Mouse (Mus musculus) heart, adult 8-10 months (tissue): Measurements from ENCODE around the gene Fbn1. TPM values are rescaled to one million over a fixed set of nuclear protein-coding genes. Genes with fewer than 3 reads are reported as not detected.

Experiments used
- DNase-seq: peaks from one replicate; pipeline ENCODE4 v3.0.0; 2022; ENCODE audit warnings: low spot score
- total RNA-seq, 4 experiments: library from RNA; stranded (reverse); gene quantifications; 2 replicates each; pipeline ENCODE4 v1.2.4; 2022

The Fbn1 gene
- total RNA-seq, 4 experiments from 2014 or later = 17.4 to 32.9 (median 23.8) TPM

GRCm38 (mm10) chr2:125456059-125456789 lies 51.6 kb downstream of the Fbn1 start:
- DNase-seq = no peak

GRCm38 (mm10) chr2:125454781-125455180 lies 53.0 kb downstream of the Fbn1 start:
- no peak for DNase-seq

DNA sequence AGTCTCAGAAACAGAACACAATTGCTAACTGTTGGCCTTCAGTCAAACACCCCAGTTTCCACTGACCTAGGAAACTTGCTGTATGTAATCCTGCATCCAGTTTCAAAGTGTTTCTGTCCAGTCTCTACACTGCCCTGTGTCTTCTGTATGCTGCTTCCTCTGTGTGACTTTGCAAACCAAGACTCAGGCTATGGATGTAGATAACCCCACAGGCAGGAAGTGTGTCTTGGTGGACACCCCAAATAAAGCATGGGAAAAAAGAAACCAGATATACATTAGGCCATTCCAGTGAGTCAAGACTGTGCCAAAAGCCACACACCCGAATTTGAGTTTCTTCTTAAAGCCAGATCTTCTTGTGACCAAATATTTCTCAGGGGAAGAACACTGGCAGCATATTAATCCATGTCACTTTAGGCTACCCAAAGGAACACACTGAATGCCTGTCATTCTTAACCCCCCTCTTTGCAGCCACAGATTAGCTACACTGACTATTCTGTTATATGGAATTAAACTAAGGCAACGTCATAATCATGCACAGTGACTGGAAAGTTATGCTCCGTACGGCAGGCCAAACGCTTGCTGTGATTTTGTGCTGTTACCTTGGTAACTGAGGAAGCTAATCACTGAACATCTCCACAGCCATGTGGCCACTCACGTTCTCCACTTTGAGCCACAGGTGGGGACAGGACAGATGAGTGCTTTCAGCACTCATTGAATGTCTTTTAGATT lies 55.3 kb downstream of the Fbn1 start:
- DNase-seq = no peak

- DNase-seq = no peak
Observed at GRCm38 (mm10) chr2:125449361-125449760, 58.4 kb downstream of the Fbn1 start.

DNA sequence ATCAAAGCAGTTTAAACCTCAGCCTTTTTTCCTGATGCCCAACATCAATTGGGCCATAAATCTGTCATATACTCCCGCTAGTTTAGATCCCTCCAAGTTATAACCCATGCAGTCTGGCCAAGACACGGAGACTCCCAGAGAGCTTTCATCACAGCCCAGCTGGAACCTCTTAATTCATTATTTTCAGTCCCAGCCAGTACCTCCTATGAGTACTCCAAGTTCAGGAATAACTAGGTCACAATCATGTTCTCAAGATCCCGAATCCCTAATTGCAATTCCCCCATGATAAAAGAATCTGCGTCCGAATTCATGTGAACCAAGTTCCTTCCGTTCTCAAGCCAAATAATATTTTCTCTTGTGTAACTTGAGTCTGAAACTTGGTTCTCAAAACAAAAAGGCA lies 58.9 kb downstream of the Fbn1 start:
- DNase-seq = peak; percentile 71

GRCm38 (mm10) chr2:125447274-125447898 lies 60.4 kb downstream of the Fbn1 start:
- DNase-seq = no peak

- DNase-seq = no peak
Observed at GRCm38 (mm10) chr2:125438381-125438780, 69.4 kb downstream of the Fbn1 start.

- no peak for DNase-seq
Observed at GRCm38 (mm10) chr2:125436240-125436639, 71.6 kb downstream of the Fbn1 start.

GRCm38 (mm10) chr2:125433524-125433923 lies 74.3 kb downstream of the Fbn1 start:
- DNase-seq = no peak

DNA sequence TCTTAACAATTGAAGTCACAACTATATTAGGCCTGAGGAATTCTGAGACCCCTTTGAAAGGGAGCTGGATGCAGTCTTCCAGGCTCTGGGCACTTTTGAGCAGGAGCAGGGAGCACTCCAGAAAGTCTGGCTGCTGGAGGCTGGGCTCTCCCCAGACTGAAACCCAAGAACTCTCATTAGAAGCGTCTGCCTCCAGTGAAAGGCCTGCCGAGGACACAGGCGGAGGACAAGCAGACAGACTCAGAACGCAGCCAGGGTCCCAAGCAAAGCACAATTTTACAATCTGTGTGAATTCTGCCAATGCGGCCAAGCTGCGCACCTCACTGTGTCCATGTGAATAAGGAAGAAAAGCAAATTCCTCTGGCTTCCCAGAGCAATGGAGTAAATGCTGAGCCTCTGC lies 76.3 kb downstream of the Fbn1 start:
- DNase-seq = no peak

GRCm38 (mm10) chr2:125428811-125429438 lies 78.9 kb downstream of the Fbn1 start:
- DNase-seq = no peak

DNA sequence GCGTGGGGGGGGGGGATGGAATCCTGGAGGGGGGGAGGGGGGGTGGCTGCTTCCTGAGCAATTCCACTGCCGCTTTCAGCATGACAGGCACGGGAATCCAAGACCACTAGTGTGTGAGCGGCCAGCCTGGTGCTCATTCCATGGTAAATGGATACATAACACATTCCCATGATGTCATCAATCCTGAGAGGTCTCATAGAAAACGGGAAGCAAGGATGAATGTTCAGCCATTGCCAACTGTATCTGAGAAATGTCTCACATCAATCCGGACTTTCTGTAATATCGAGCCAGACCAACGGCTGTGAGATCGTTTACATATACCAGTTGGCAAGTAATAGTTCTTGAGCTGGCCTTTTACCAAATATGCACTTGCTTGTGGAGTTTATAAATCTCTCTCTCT lies 87.2 kb downstream of the Fbn1 start:
- no peak for DNase-seq

DNA sequence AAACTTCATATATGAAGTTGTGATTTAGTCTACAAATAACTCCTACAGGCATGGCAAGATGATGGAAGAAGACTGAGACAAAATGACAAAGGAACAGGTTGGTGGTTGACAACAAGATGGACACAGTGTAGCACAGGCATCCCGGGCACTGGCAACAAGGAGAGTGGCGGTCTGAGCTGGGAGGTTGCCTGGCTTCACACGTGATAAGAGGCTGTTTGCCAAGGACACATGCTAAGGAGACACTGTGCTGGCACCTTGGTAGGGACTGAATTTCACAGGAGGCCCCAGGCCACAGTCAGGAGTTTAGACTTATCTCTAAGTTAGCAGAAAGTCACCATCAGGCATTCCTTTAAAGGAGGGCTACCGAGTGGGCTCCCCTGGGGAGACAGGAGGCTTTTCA lies 88.1 kb downstream of the Fbn1 start:
- no peak for DNase-seq

DNA sequence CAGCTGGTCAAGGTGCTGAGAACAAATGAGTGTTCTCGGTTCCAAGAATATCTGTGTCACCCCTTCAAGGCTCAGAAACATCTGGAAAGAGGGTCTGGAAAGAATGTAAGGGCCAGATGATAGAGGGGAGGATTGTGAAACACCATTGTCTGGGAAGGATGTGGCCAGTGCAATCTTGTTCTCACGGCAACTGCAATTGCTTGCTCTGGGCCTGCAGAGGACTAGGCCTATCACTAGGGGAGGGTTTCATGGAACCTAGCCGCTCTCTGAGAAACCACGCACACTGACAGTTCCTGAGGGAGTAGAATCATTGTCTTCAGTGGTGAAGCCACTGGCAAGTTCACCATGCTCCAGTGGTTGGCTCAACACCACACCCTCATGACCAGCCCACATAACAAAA lies 89.2 kb downstream of the Fbn1 start:
- DNase-seq = no peak

GRCm38 (mm10) chr2:125416541-125417245 lies 91.1 kb downstream of the Fbn1 start:
- DNase-seq = no peak

- peak; percentile 23 for DNase-seq
Observed at GRCm38 (mm10) chr2:125412351-125412750, 95.4 kb downstream of the Fbn1 start.

GRCm38 (mm10) chr2:125411777-125412176 lies 96.0 kb downstream of the Fbn1 start:
- DNase-seq = peak; percentile 74

GRCm38 (mm10) chr2:125404509-125405105 lies 103.2 kb downstream of the Fbn1 start:
- DNase-seq = peak; percentile 23

GRCm38 (mm10) chr2:125402276-125402675 lies 105.5 kb downstream of the Fbn1 start:
- no peak for DNase-seq

DNA sequence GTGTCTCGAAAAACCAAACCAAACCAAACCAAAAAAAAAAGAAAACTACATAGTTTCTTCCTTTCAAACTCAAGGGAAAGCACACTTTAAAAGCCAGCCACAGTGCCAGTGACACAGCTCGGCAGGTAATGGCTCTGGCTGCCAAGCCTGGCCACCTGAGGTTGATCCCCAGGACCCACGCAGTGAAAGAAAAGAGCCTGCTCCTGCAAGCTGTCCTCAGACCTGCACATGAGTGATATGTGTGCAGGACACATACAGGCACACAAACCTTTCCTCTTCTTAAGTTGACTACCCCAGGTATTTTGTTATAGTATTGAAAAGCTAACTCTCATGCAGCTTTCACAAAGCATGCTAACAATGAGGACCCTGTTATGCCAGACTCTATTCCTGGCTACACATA lies 107.7 kb downstream of the Fbn1 start:
- DNase-seq = no peak

DNA sequence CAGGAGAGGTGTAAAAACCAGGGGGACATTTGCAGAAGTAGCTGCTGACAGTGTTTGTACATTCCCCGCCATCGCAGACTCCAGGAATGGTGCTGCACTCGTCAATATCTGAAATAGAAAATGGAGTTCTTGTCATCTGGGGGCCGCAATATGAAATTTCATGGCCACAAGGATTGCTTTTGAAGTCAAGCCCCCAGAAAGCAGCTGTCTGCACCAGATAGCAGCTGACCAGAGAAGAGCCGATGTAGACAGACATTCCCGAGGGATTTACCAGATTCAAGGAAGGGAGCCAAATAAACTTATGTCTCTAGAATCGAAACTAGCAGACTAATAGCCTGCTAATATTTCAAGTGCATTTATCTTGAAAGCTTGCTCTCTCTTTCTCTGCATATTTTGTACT lies 110.0 kb downstream of the Fbn1 start:
- no peak for DNase-seq
